Mouse (Mus musculus): ENCODE data around the gene Hunk. TPM values are rescaled to one million over a fixed set of nuclear protein-coding genes. Genes with fewer than 3 reads are reported as not detected.
A peak's percentile ranks its signal among the peaks of the same experiment; 100 is the strongest.

Gene Hunk
- polyA plus RNA-seq, 1 experiment from 2014 or later, result 17.9 TPM

GRCm38 (mm10) chr16:90456495-90457125, 70.8 kb downstream of the Hunk start:
- H3K27me3 ChIP-seq, result no peaks in the 10 kb centered on the region
- no peak overlapping the region for H3K4me3 ChIP-seq
- H3K36me3 ChIP-seq, result peaks cover 24% of the 10 kb centered on the region
- no peak overlapping the region; the same call in 1 of the 2 replicates for H3K27ac ChIP-seq
- no peak for ATAC-seq (ENCODE audit: low FRiP score)
- H3K4me1 ChIP-seq, result peaks cover 22% of the 10 kb centered on the region
- H3K4me2 ChIP-seq (replicated peaks), result no peak overlapping the region
- no peak overlapping the region for H3K9ac ChIP-seq
- WGBS, result 80% methylated on average over 7 of the region's 7 CpGs
- H3K9me3 ChIP-seq (replicated peaks), result no peaks in the 10 kb centered on the region

- H3K36me3 ChIP-seq, result peaks cover 24% of the 10 kb centered on the region
- 29% methylated on average over 11 of the region's 11 CpGs for WGBS
- peak overlapping the region; percentile 24 for H3K27ac ChIP-seq
- no peak overlapping the region for H3K4me3 ChIP-seq
- H3K4me2 ChIP-seq (replicated peaks), result no peak overlapping the region
- no peaks in the 10 kb centered on the region for H3K27me3 ChIP-seq
- H3K9ac ChIP-seq, result no peak overlapping the region
- 0 out of 2 replicates have a peak, but pooled peaks have one; percentile 27 for ATAC-seq (ENCODE audit: low FRiP score)
- no peaks in the 10 kb centered on the region for H3K9me3 ChIP-seq (replicated peaks)
- peaks cover 26% of the 10 kb centered on the region for H3K4me1 ChIP-seq
Measured at GRCm38 (mm10) chr16:90458899-90459610, 73.2 kb downstream of the Hunk start.

- H3K4me3 ChIP-seq, result no peak overlapping the region
- H3K36me3 ChIP-seq, result peaks cover 25% of the 10 kb centered on the region
- peaks cover 26% of the 10 kb centered on the region for H3K4me1 ChIP-seq
- H3K27me3 ChIP-seq, result no peaks in the 10 kb centered on the region
- no peak for ATAC-seq (ENCODE audit: low FRiP score)
- 74% methylated on average over 11 of the region's 11 CpGs for WGBS
- H3K9me3 ChIP-seq (replicated peaks), result peaks cover 5% of the 10 kb centered on the region; the same call in 1 of the 2 replicates
- H3K9ac ChIP-seq, result no peak overlapping the region
- H3K4me2 ChIP-seq (replicated peaks), result no peak overlapping the region
- 0 out of 2 replicates have a peak overlapping the region, but pooled peaks have one; percentile 4 for H3K27ac ChIP-seq
Measured at GRCm38 (mm10) chr16:90461304-90461905, 75.6 kb downstream of the Hunk start.

- peaks cover 26% of the 10 kb centered on the region for H3K4me1 ChIP-seq
- no peak overlapping the region for H3K4me2 ChIP-seq (replicated peaks)
- peaks cover 37% of the 10 kb centered on the region for H3K36me3 ChIP-seq
- 74% methylated on average over 11 of the region's 11 CpGs for WGBS
- no peak overlapping the region for H3K4me3 ChIP-seq
- no peak for ATAC-seq (ENCODE audit: low FRiP score)
- 0 out of 2 replicates have a peak overlapping the region, but pooled peaks have one; percentile 4 for H3K27ac ChIP-seq
- H3K27me3 ChIP-seq, result no peaks in the 10 kb centered on the region
- H3K9me3 ChIP-seq (replicated peaks), result peaks cover 5% of the 10 kb centered on the region; the same call in 1 of the 2 replicates
- H3K9ac ChIP-seq, result no peak overlapping the region
Measured at GRCm38 (mm10) chr16:90462728-90463275, 77.0 kb downstream of the Hunk start.

GRCm38 (mm10) chr16:90465154-90465553, 79.3 kb downstream of the Hunk start:
- H3K4me3 ChIP-seq, result no peak overlapping the region
- no peak overlapping the region for H3K27ac ChIP-seq
- no peak overlapping the region for H3K9ac ChIP-seq
- no peak overlapping the region for H3K4me2 ChIP-seq (replicated peaks)
- no peak for ATAC-seq (ENCODE audit: low FRiP score)
- H3K27me3 ChIP-seq, result no peaks in the 10 kb centered on the region
- H3K9me3 ChIP-seq (replicated peaks), result peaks cover 5% of the 10 kb centered on the region; the same call in 1 of the 2 replicates
- H3K4me1 ChIP-seq, result peaks cover 16% of the 10 kb centered on the region
- 91% methylated on average over 5 of the region's 5 CpGs for WGBS
- H3K36me3 ChIP-seq, result peaks cover 53% of the 10 kb centered on the region

- Histone ChIP-seq H3K27me3 (no peaks in the 10 kb centered on the region), H3K9me3 (replicated peaks) (peaks cover 5% of the 10 kb centered on the region; the same call in 1 of the 2 replicates), H3K4me1 (no peaks in the 10 kb centered on the region), H3K36me3 (peaks cover 67% of the 10 kb centered on the region), H3K9ac (no peak overlapping the region), H3K4me3 (no peak overlapping the region), H3K4me2 (replicated peaks) (no peak overlapping the region), H3K27ac (no peak overlapping the region)
- WGBS, result 93% methylated on average over 5 of the region's 5 CpGs
- ATAC-seq (ENCODE audit: low FRiP score), result no peak
Measured at GRCm38 (mm10) chr16:90468286-90468685, 82.5 kb downstream of the Hunk start.

GRCm38 (mm10) chr16:90475701-90476229, 90.0 kb downstream of the Hunk start:
- Histone ChIP-seq H3K4me1 (no peaks in the 10 kb centered on the region), H3K27ac (no peak overlapping the region), H3K36me3 (peaks cover 69% of the 10 kb centered on the region), H3K4me2 (replicated peaks) (no peak overlapping the region), H3K9me3 (replicated peaks) (peaks cover 10% of the 10 kb centered on the region), H3K27me3 (no peaks in the 10 kb centered on the region), H3K9ac (no peak overlapping the region), H3K4me3 (no peak overlapping the region)
- ATAC-seq (ENCODE audit: low FRiP score), result no peak
- WGBS, result 85% methylated on average over 16 of the region's 16 CpGs

- no peaks in the 10 kb centered on the region for H3K27me3 ChIP-seq
- peaks cover 1% of the 10 kb centered on the region for H3K9me3 ChIP-seq (replicated peaks)
- no peak overlapping the region for H3K27ac ChIP-seq
- WGBS, result 93% methylated on average over 5 of the region's 5 CpGs
- H3K4me1 ChIP-seq, result no peaks in the 10 kb centered on the region
- no peak overlapping the region for H3K4me3 ChIP-seq
- H3K4me2 ChIP-seq (replicated peaks), result no peak overlapping the region
- ATAC-seq (ENCODE audit: low FRiP score), result no peak
- no peak overlapping the region for H3K9ac ChIP-seq
- peaks cover 63% of the 10 kb centered on the region for H3K36me3 ChIP-seq
Measured at GRCm38 (mm10) chr16:90481612-90482011, 95.8 kb downstream of the Hunk start.

- Histone ChIP-seq H3K4me1 (no peaks in the 10 kb centered on the region), H3K4me3 (no peak overlapping the region), H3K4me2 (replicated peaks) (no peak overlapping the region), H3K36me3 (peaks cover 63% of the 10 kb centered on the region), H3K27ac (peak overlapping the region; percentile 17; the same call in 1 of the 2 replicates), H3K9me3 (replicated peaks) (no peaks in the 10 kb centered on the region), H3K9ac (no peak overlapping the region), H3K27me3 (no peaks in the 10 kb centered on the region)
- peak; percentile 38; the same call in 1 of the 2 replicates for ATAC-seq (ENCODE audit: low FRiP score)
- WGBS, result 87% methylated on average over 6 of the region's 6 CpGs
Measured at GRCm38 (mm10) chr16:90483341-90483740, 97.5 kb downstream of the Hunk start.

GRCm38 (mm10) chr16:90485125-90485524, 99.3 kb downstream of the Hunk start:
- 90% methylated on average over 7 of the region's 7 CpGs for WGBS
- peaks cover 64% of the 10 kb centered on the region for H3K36me3 ChIP-seq
- H3K27me3 ChIP-seq, result no peaks in the 10 kb centered on the region
- H3K9me3 ChIP-seq (replicated peaks), result no peaks in the 10 kb centered on the region
- H3K4me1 ChIP-seq, result no peaks in the 10 kb centered on the region
- ATAC-seq (ENCODE audit: low FRiP score), result no peak
- no peak overlapping the region for H3K4me3 ChIP-seq
- H3K9ac ChIP-seq, result no peak overlapping the region
- H3K27ac ChIP-seq, result no peak overlapping the region
- H3K4me2 ChIP-seq (replicated peaks), result no peak overlapping the region

GRCm38 (mm10) chr16:90485599-90485998, 99.8 kb downstream of the Hunk start:
- Histone ChIP-seq H3K9ac (no peak overlapping the region), H3K36me3 (peaks cover 60% of the 10 kb centered on the region), H3K9me3 (replicated peaks) (no peaks in the 10 kb centered on the region), H3K4me2 (replicated peaks) (no peak overlapping the region), H3K4me3 (no peak overlapping the region), H3K27me3 (no peaks in the 10 kb centered on the region), H3K4me1 (no peaks in the 10 kb centered on the region), H3K27ac (no peak overlapping the region)
- ATAC-seq (ENCODE audit: low FRiP score), result no peak
- 93% methylated on average over 4 of the region's 4 CpGs for WGBS

GRCm38 (mm10) chr16:90490066-90490465, 104.3 kb downstream of the Hunk start:
- Histone ChIP-seq H3K4me1 (peaks cover 11% of the 10 kb centered on the region), H3K4me2 (replicated peaks) (no peak overlapping the region), H3K27ac (no peak overlapping the region), H3K9me3 (replicated peaks) (no peaks in the 10 kb centered on the region), H3K27me3 (no peaks in the 10 kb centered on the region), H3K4me3 (no peak overlapping the region), H3K36me3 (peaks cover 35% of the 10 kb centered on the region), H3K9ac (no peak overlapping the region)
- ATAC-seq (ENCODE audit: low FRiP score), result no peak
- 90% methylated on average over 4 of the region's 4 CpGs for WGBS

Data from hindbrain, embryonic 12.5 days (tissue).